Mouse (Mus musculus) heart, adult 2 months (tissue): ENCODE measurements at regions not wholly inside any gene's neighbourhood (a gene's known extent, or its start where the extent isn't known, plus 50 kb on each side); places are given as distances from the start of the nearest gene placed in this dataset.

Experiments
- DNase-seq, 2 experiments: peaks; one replicate each; pipeline ENCODE4 v3.0.0; 2021
- H3K27ac ChIP-seq: fragments of 200-600 bp; 2 replicates; pipeline ENCODE4 v1.8.1; 2022
- H3K27me3 ChIP-seq: fragments of 200-500 bp; 2 replicates; pipeline ENCODE4 v1.6.1; 2012; ENCODE audit warnings: mild to moderate bottlenecking, low read length, inconsistent platforms, mixed read lengths; ENCODE audit not compliant: control insufficient read depth, insufficient read depth
- H3K36me3 ChIP-seq: fragments of 200-500 bp; 2 replicates; pipeline ENCODE4 v1.6.1; 2012; ENCODE audit warnings: low read length, inconsistent platforms; ENCODE audit not compliant: control insufficient read depth, insufficient read depth
- H3K4me1 ChIP-seq: fragments of 200-500 bp; 2 replicates; pipeline ENCODE4 v1.6.1; 2011; ENCODE audit warnings: low read length; ENCODE audit not compliant: control insufficient read depth, insufficient read depth
- H3K4me3 ChIP-seq: fragments of 200-600 bp; 2 replicates; pipeline ENCODE4 v1.8.1; 2022
- H3K79me2 ChIP-seq: fragments of 200-500 bp; replicated peaks from 2 replicates; pipeline ENCODE4 v1.6.1; 2012; ENCODE audit warnings: mild to moderate bottlenecking, inconsistent platforms, low read length, moderate library complexity, mixed read lengths; ENCODE audit not compliant: control insufficient read depth, insufficient read depth
- H3K9ac ChIP-seq: fragments of 200-500 bp; 2 replicates; pipeline ENCODE4 v1.6.1; 2012; ENCODE audit warnings: low read depth, mild to moderate bottlenecking, control low read depth, inconsistent platforms, low read length, mixed read lengths
- CTCF ChIP-seq: fragments of 200-600 bp; IDR thresholded peaks from 2 replicates; pipeline ENCODE4 v1.8.1; 2022; ENCODE audit warnings: antibody characterized with exemption, mild to moderate bottlenecking, moderate library complexity
- EP300 ChIP-seq: fragments of 200-500 bp; IDR thresholded peaks from 2 replicates; pipeline ENCODE4 v1.6.1; 2011; ENCODE audit warnings: low read depth, low read length, control low read depth; ENCODE audit not compliant: insufficient read depth
- POLR2A ChIP-seq: fragments of 200-500 bp; IDR thresholded peaks from 2 replicates; pipeline ENCODE4 v1.6.1; 2011; ENCODE audit warnings: mild to moderate bottlenecking, low read depth, low read length, control low read depth; ENCODE audit not compliant: insufficient read depth
- WGBS: fragments of 180-500 bp; shearing (Covaris S2); methylation state at CpG from one replicate; pipeline ENCODE4 v1.1.7; 2018; 5-methylcytosine and 5-hydroxymethylcytosine counted together
- intact Hi-C: fragments of 180-260 bp; cut with DNase I; formaldehyde crosslinking; loops from one replicate; pipeline ENCODE4 v1.15.1; 2025

DNA sequence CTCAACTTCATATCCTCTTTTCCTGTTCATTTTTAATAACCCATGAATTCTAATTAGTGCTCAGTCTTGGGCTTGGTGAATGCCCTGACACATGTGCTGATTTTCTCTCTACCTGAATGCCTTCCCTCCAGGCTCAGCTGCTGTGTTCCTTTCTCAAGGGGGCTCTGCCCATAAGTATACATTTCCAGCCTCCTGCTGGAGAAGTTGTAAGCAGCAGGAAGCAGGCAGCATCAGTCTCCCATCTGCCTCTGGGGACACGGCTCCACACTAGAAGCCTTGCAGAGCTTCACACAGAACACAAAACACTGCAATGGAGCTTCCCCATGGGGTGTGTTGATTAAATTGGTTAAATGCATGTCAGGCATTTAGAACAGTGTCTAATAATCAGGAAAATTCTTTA is 477.0 kb upstream of the Auts2 start:
- TF ChIP-seq CTCF: no peak
- TF ChIP-seq POLR2A: no peak
- TF ChIP-seq EP300: no peak
- Histone ChIP-seq H3K79me2 (no peaks in the 10 kb centered on the region), H3K27ac (no peak overlapping the region), H3K4me3 (no peak overlapping the region), H3K36me3 (no peaks in the 10 kb centered on the region), H3K27me3 (no peaks in the 10 kb centered on the region), H3K9ac (no peak overlapping the region), H3K4me1 (no peaks in the 10 kb centered on the region)
- DNase-seq: no peak
- WGBS: 66% methylated on average over 1 of the region's 1 CpGs
- intact Hi-C loops: no loop called here

DNA sequence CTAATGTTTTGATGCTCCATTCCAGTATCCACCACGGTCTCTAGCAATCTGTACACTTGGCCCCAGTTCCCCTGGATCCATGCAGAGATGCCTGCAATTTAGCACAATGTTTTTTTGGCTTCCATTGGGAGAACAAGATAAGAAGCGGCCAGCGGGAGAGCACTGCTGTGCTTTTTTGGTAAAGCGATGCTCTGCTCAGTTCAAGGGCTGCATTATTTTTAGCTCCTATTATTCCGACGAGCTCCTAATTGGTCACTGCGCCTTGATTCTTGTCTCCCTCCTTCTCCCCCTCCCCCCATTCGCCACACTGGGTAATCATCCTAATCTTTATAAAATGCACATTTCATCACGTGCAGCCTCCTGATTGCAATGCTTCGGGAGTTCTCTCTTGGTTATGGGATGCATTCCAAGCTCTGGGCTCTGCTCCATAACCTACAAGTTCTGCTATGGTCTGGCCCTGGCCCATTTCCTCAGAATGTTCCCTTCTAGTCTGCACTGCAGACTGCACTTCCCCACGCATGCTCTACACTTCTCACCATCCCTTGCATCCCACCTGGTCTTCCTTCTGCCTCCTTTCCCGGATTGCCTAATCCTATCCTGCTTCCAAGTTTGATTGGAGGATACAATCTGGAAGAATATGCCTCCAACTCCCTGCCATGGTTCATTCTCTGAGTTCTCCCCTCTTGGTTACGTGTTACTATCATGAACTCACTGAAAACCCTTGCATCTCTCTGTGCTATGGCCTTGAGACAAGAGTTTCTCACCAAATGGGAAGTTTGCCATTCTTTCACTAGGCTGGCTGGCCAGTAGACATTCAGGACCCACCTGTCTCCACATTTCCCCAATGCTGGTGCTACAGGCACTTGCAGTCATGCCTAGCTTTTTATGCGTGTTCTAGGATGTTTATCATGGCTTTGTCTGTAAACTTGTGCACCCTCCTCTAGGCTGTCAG is 467.8 kb upstream of the Auts2 start:
- H3K4me1 ChIP-seq: peaks cover 3% of the 10 kb centered on the region; the same call in 1 of the 2 replicates
- H3K27ac ChIP-seq: peak overlapping the region; percentile 7
- no peaks in the 10 kb centered on the region for H3K79me2 ChIP-seq
- no peaks in the 10 kb centered on the region for H3K36me3 ChIP-seq
- TF ChIP-seq EP300 (0 out of 2 replicates have a peak, but pooled peaks have one; percentile 43), POLR2A (no peak)
- H3K4me3 ChIP-seq: no peak overlapping the region
- DNase-seq: peak; percentile 58 to 78
- H3K27me3 ChIP-seq: no peaks in the 10 kb centered on the region
- 45% methylated on average over 14 of the region's 14 CpGs for WGBS
- intact Hi-C loops: no loop called here
- H3K9ac ChIP-seq: no peak overlapping the region

DNA sequence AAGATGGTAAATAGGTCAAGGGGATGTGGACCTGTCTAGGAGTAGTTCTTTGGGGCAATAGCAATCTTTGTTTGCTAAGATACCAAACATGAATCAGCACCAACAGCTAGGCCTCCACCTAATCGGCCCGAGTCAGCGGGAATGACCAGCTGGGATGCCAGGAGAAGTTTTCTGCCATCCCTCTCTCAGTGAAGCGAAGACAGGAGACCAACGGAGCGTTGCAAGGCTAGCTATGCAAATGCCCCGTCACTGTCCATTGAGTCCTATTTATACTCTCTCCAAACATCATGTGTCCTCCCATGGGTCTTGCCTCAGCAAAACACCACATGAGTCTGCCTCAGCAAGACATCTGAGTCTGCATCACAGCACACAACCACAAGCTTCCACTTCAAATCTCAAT is 439.7 kb upstream of the Auts2 start:
- intact Hi-C loops: no loop called here

DNA sequence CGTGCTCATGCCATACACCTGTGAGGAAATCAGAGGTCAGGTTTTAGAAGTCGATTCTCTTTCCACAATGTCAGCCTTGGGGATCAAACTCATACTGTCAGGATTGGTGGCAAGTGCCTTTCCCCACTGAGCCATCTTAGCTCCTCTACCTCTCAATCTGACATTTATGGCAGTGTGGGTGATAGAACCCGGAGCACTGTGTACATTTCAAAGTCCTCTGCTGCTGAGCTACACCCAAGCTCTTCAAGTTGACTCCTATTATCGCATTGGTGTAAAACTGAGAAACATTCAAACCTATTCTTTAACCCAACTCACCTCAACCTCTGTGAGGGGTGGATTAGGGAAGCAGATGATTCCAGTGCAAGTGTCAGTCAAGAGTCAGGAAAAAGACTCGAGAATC is 435.9 kb upstream of the Auts2 start:
- no peaks in the 10 kb centered on the region for H3K36me3 ChIP-seq
- H3K27me3 ChIP-seq: no peaks in the 10 kb centered on the region
- H3K4me3 ChIP-seq: no peak overlapping the region
- no peak overlapping the region for H3K9ac ChIP-seq
- DNase-seq: no peak
- WGBS: 80% methylated on average over 5 of the region's 5 CpGs
- H3K27ac ChIP-seq: no peak overlapping the region
- H3K4me1 ChIP-seq: no peaks in the 10 kb centered on the region
- no peaks in the 10 kb centered on the region for H3K79me2 ChIP-seq
- TF ChIP-seq EP300: no peak
- TF ChIP-seq POLR2A: no peak
- TF ChIP-seq CTCF: no peak
- intact Hi-C loops: no loop called here

More for the DNA sequence above, 439.7 kb upstream of the Auts2 start:
- Histone ChIP-seq H3K4me3 (no peak overlapping the region), H3K79me2 (no peaks in the 10 kb centered on the region), H3K27ac (no peak overlapping the region), H3K9ac (no peak overlapping the region), H3K27me3 (no peaks in the 10 kb centered on the region), H3K4me1 (no peaks in the 10 kb centered on the region), H3K36me3 (no peaks in the 10 kb centered on the region)
- no peak for DNase-seq
- TF ChIP-seq CTCF (no peak), POLR2A (no peak), EP300 (no peak)
- WGBS: 91% methylated on average over 7 of the region's 7 CpGs

DNA sequence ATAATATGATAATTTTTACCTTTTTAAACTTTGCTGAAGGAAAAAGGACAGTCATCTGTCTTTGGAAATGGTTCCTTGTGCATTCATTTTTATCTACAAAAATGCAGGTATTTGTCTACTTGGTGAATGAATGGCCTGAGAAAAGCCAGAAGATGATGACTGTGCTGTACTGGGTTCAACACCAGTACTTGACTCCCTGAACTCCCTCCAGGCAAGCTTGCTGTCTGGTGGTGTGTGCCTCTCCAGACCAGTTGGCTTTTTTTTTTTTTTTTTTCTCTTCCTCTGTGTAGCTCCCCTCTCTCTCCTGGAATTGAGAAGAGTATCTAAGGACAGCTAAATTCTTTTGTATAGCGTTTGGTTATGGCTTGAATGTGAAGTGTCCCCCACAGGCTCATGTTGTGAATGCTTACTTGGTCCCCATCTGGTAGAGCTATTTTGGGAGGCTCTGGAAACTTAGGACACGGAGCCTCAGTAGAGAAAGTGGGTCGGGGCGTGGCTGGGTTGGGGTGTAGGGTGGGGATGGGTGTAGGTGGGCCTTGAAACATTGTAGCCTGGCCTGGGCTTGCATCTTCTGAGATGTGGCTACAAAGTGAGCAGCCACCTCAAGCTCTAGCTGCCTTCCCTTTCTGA is 432.3 kb upstream of the Auts2 start:
- no peaks in the 10 kb centered on the region for H3K36me3 ChIP-seq
- no peaks in the 10 kb centered on the region for H3K79me2 ChIP-seq
- H3K4me3 ChIP-seq: no peak overlapping the region
- no peak for DNase-seq
- H3K27me3 ChIP-seq: no peaks in the 10 kb centered on the region
- H3K9ac ChIP-seq: no peak overlapping the region
- WGBS: 68% methylated on average over 4 of the region's 4 CpGs
- H3K27ac ChIP-seq: no peak overlapping the region
- H3K4me1 ChIP-seq: no peaks in the 10 kb centered on the region
- intact Hi-C loops: no loop called here
- TF ChIP-seq CTCF: no peak
- TF ChIP-seq POLR2A: no peak
- no peak for TF ChIP-seq EP300

DNA sequence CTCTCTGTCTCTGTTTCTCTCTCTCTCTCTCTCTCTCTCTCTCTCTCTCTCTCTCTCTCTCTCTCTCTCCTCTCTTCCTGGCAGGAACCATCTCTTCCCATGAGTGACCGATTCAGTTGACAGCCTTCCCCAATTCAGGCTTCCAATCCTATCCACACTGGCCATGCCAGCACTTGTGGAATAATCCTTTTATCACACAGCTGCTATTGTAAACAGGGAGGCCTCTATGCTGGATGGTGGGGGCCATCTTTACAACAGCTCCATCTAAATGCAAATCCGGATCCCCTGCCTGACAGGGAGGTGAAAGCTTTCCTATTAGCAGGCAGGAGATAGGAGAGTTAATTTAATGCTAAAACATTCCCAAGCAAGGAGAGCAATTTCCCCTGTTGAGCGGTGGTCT is 431.7 kb upstream of the Auts2 start:
- intact Hi-C loops: no loop called here
- Histone ChIP-seq H3K9ac (no peak overlapping the region), H3K4me3 (no peak overlapping the region), H3K36me3 (no peaks in the 10 kb centered on the region), H3K79me2 (no peaks in the 10 kb centered on the region), H3K27ac (no peak overlapping the region), H3K27me3 (no peaks in the 10 kb centered on the region), H3K4me1 (no peaks in the 10 kb centered on the region)
- TF ChIP-seq CTCF (no peak), EP300 (no peak), POLR2A (no peak)
- WGBS: 59% methylated on average over 3 of the region's 3 CpGs
- no peak for DNase-seq
